Mouse (Mus musculus) thymus, postnatal 10 days (tissue): ENCODE measurements around the gene Tmbim4.
"Not testable (repeated sequence)": the region's sequence is repeated elsewhere in the genome, so short reads cannot be mapped to it uniquely, and the experiment has no call there.

Experiments used
- DNase-seq, 2 experiments: peaks; one replicate each; pipeline ENCODE4 v3.0.0; 2021; ENCODE audit warnings: low spot score in 2 of 2

Gene Tmbim4

DNA sequence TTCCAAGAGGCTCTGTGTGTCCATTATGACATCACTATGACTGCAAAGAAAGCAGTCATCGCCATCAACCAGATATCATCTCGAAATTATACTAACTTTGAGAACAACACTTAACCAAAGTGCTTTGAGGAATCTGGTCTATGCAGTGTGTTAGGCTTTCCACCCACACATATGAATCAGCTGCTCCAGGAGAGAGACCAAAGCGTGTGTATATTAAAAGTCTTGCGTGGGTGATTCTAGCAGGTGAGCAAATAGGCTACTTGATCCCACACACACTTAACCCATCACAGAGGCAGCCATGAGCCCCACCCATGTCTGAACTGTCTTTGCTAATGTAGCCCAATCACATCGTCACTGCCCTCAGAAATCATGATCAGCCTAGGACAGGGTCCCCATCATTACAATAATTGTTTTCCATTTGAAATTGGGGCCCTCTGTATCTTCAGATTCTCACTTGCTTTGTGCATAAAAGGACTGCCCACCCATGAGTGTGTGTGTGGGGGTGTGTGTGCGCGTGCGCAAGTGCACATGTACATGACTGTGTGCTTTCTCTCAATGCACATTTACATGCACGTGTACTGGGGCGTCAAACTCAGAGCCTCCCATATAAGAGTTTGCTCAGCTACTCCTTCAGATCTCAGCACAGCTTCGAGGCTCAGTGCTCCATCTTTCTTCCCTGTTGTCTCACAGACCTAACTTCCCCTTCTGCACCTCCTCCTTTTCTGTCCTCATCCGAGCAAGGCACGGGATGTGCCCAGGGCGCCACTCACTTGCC lies 4.1 kb upstream of the Tmbim4 start:
- no peak for DNase-seq

DNA sequence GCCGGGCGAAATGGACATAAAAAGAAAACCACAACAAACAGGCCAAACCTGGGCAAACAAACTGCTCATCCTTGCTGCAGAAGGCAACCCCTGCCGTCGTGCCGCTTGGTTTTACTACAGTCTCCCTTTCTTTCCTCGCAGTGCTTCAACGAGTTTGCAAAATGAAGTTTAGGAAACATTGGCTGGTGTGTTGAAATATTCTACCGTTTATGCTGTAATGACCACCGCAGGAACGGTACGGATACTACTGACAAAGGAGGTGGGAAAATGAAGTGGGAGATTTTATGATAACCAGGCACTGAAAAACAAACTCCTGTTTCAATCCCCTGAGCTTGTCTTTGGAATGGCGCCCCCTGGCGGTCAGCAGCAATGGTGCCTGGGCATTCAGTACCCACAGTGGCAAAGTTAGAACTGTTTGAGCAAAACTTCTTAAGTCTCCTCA lies 592 bp downstream of the Tmbim4 start, which contains the start of gene Irak3:
Irak3 (minus strand) TSS at position 170 of the 442 bp plus-strand sequence.
- DNase-seq: peak; percentile 59 to 90

GRCm38 (mm10) chr10:120202467-120203250 lies 1.3 kb downstream of the Tmbim4 start:
- no peak for DNase-seq

- DNase-seq: no peak
Measured at GRCm38 (mm10) chr10:120204591-120205210, 3.3 kb downstream of the Tmbim4 start.

GRCm38 (mm10) chr10:120208015-120208414 lies 6.6 kb downstream of the Tmbim4 start:
- no peak for DNase-seq

- DNase-seq: peak; percentile 35
Measured at GRCm38 (mm10) chr10:120208575-120209538, 7.5 kb downstream of the Tmbim4 start.

- DNase-seq: no peak
Measured at GRCm38 (mm10) chr10:120209539-120209925, 8.1 kb downstream of the Tmbim4 start.

GRCm38 (mm10) chr10:120210096-120210495 lies 8.7 kb downstream of the Tmbim4 start:
- no peak for DNase-seq

- DNase-seq: not testable (repeated sequence)
Measured at GRCm38 (mm10) chr10:120217099-120217498, 15.7 kb downstream of the Tmbim4 start.

- DNase-seq: no peak
Measured at GRCm38 (mm10) chr10:120218996-120219395, 17.6 kb downstream of the Tmbim4 start.

DNA sequence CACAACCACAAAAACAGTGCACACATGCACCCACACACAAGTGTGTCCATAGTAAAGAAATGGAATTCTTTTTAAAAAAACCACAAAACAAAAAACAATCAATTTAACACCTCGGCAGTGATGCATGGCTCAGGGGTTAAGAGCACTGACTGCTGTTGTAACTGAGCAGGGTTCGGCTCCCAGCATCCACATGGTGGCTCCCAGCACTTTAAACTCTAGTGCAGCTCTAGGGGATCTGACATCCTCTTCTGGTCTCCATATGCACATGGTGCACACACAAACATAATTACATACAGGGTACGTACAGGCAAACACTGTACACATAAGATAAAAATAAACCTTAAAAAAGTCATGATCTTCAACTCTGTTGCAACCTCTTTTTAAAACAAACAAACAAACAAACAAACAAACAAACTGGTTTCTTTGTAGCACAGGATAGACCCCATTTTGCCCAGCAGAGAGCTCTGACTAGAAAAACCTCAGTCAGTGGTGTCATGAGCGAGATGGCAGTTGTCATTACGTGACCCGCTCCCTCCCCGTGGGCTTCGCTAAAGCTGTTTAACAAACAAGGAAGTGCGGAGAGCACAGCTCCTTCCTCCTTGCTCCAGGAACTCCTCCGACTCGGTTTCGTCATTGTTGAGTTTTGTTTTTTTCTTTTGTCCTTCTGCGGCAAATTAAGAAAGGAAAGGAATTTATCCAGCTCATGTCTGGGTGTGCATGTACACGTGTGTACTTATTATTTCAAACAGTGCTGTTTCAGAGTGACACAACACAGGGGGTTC lies 18.4 kb downstream of the Tmbim4 start:
- DNase-seq: no peak

GRCm38 (mm10) chr10:120220776-120221175 lies 19.4 kb downstream of the Tmbim4 start:
- DNase-seq: no peak

DNA sequence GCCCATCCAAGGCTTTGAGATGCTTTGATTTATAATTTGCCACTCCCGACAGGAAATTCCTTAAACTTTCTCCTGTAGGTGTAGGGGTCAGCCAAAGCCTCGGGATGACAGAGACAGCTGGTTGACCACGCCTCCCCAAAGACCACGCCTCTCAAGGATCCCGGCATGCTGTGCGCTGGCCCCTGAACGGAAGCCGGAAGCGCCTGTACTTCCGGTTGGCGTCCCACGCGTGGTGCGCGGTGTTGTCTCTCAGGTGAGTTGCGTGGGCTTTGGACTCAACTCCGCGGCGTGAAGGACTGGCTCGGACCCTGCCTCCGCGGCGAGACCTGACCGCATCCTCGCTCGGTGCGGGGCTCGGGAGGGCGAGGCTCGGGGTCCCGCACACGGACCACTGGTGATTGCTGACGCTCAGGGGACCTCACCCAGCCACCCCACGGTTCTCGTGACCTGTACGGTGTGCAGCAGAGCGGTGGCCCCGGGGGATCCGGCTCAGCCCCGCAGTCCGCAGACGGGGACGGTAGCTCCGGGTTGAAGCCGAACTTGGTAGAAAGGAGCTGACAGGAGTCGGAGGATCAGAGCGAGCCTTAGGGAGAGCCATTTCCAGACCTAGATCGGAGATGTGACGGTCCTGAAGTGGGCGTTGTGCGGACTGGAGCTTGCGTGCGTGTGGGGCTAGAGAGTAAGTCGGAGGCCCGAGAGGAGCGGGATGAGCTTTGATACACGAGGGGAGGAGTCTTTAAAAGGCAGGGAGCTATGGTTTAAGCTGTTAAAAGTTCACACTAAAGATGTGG lies 25.7 kb downstream of the Tmbim4 start, which contains the start of gene Llph:
Llph (plus strand) TSS at position 200 of the 791 bp plus-strand sequence.
- DNase-seq: peak; percentile 71 to 79

GRCm38 (mm10) chr10:120231718-120232117 lies 30.3 kb downstream of the Tmbim4 start:
- DNase-seq: peak in 1 of 2 experiments; percentile 66

- DNase-seq: peak in 1 of 2 experiments; percentile 56
Measured at GRCm38 (mm10) chr10:120233655-120234367, 32.4 kb downstream of the Tmbim4 start.

- DNase-seq: no peak
Measured at GRCm38 (mm10) chr10:120236855-120237254, 35.5 kb downstream of the Tmbim4 start.

DNA sequence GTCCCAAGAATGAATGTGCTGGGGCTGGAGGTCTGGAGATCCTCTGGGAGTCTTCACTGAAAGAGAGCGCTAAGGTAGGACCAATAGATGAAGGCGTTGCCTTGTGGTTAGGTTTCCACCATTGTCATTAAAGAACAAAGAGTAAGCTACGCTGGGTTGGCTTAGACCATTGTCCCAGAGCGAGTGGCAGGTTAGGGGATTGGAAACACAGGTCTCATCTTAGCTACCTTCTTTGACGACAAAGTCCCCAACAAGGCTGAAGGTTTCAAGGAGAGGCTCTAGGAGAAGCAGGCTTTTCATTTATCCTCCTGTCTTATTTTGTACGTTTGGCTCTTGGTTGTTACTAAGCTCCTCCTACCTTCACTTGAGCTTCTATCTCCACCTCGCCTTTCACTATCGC lies 36.9 kb downstream of the Tmbim4 start:
- DNase-seq: no peak

DNA sequence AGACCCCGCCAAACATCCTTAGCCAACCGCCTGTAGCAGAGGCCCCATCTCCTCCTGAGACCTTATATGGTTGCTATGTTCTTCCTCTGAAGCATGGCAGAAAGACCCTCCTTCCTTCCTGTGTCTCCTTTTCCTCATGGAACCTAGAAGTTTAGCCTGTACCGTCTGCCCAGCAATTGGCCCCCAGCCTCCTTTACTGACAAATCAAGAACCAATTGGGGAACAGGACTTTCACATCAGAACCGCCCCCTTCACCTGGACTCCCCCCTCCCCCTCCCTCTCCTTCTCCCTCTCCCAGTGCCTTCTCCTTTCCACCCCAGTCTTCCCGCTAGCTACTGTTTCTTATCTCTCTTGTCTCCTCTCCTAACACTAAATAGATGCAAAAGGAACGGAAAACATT lies 38.1 kb downstream of the Tmbim4 start:
- no peak for DNase-seq

- no peak for DNase-seq
Measured at GRCm38 (mm10) chr10:120242421-120242820, 41.0 kb downstream of the Tmbim4 start.
